Mouse (Mus musculus): ENCODE measurements around the gene Shroom3. TPM values are rescaled to one million over a fixed set of nuclear protein-coding genes. Genes with fewer than 3 reads are reported as not detected.

The Shroom3 gene
- polyA plus RNA-seq, 1 experiment from 2014 or later = not detected

- 78% methylated on average over 5 of the region's 5 CpGs for WGBS (ENCODE audit: missing documents)
- no peak overlapping the region for H3K27ac ChIP-seq
- H3K4me3 ChIP-seq (ENCODE audit: inconsistent target) = no peak overlapping the region
- H3K79me2 ChIP-seq (ENCODE audit: inconsistent target) = no peaks in the 10 kb centered on the region
- no peaks in the 10 kb centered on the region for H3K36me3 ChIP-seq (ENCODE audit: inconsistent target)
Observed at GRCm38 (mm10) chr5:92712621-92713395, 29.6 kb downstream of the Shroom3 start.

DNA sequence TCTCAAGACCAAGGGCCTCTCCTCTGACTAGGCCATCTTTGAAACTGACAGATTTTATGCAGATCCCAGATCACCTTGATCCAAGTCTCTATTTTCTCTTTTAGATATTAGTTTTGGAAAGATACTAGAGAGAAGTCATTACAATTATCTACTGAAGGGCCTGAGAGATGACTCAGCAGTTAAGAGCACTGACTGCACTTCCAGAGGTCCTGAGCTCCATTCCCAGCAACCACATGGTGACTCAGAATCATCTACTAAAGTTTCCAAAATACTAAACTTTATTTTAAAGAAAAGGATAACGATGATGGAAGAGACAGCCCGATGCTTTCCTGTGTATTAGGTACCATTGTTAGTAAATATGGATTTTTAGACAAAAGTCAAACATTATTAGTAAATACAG is 31.7 kb downstream of the Shroom3 start:
- Histone ChIP-seq H3K36me3 (ENCODE audit: inconsistent target) (no peaks in the 10 kb centered on the region), H3K27ac (no peak overlapping the region), H3K4me3 (ENCODE audit: inconsistent target) (no peak overlapping the region), H3K79me2 (ENCODE audit: inconsistent target) (no peaks in the 10 kb centered on the region)
- WGBS (ENCODE audit: missing documents) = 90% methylated on average over 2 of the region's 2 CpGs

DNA sequence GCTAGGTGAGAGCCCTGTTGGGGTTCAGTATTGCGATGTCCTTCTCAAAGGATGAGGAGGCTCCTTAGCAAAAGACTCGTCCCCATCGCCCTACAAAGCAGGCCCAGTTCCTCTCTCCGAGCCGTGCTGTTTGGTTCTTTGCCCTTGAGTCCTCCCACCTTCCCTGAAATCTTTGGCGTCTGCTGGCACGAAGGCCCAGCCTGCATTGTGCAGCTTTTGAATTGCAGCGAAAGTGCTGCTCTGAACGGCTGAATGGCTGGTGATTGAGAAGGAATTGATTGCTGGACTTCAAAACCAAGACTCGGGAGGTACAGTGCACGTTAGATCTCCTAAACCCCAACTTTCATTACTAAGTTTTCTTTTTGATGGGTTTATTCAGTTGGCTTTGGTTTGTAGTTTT is 32.1 kb downstream of the Shroom3 start:
- H3K4me3 ChIP-seq (ENCODE audit: inconsistent target) = no peak overlapping the region
- no peaks in the 10 kb centered on the region for H3K79me2 ChIP-seq (ENCODE audit: inconsistent target)
- no peaks in the 10 kb centered on the region for H3K36me3 ChIP-seq (ENCODE audit: inconsistent target)
- 95% methylated on average over 11 of the region's 11 CpGs for WGBS (ENCODE audit: missing documents)
- H3K27ac ChIP-seq = no peak overlapping the region

DNA sequence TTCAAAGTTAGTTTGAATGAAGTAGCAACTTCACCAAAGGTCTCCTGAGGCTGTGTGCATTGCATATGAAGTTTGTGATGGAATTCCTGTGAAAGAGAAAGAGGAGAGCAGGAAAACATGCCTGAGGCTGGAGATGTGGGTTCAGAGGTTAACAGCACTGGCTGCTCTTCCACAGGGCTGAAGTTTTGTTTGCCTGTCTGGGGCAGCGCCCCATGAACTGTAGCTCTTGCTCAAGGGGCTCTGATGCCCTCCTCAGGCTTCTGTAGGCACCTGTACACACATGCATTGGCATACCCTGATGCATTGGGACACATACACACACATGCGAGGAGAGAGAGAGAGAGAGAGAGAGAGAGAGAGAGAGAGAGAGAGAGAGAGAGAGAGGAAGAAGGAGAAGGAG is 32.7 kb downstream of the Shroom3 start:
- WGBS (ENCODE audit: missing documents) = 100% methylated on average over 1 of the region's 2 CpGs
- no peaks in the 10 kb centered on the region for H3K79me2 ChIP-seq (ENCODE audit: inconsistent target)
- H3K36me3 ChIP-seq (ENCODE audit: inconsistent target) = no peaks in the 10 kb centered on the region
- no peak overlapping the region for H3K27ac ChIP-seq
- H3K4me3 ChIP-seq (ENCODE audit: inconsistent target) = no peak overlapping the region

DNA sequence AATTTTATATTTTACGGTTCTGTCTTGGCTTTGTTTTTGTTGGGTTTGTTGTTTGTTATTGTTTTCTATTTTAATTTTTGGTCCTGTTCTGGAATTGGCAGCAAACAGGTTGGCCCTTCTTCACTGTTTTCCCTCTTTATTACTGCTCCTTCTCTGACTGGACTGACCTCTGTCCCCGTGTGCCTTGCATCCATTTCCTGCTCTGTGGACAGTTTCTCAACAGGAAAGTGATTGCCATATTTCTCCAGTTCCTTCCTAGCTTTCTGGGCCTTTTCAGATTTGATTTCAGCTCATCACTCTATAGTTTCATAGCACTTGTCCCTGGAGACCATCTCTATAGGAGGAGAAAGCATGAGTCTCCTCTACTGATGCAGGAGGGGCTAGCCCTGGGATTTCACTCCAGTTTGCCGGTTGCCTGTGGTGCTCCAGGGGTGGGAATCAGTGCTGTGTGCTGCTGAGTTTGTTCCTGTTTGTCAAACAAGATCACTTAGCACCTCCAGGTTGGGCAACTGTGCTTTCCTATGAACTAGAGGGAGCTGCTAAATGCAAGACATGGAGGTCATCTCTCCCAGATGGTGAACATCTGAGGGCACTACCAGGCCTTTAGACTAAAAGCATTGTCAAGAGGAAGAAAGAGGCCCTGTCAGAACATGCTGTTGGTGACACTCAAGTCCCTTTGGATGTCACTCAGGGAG is 34.6 kb downstream of the Shroom3 start:
- Histone ChIP-seq H3K4me3 (ENCODE audit: inconsistent target) (no peak overlapping the region), H3K27ac (no peak overlapping the region), H3K36me3 (ENCODE audit: inconsistent target) (no peaks in the 10 kb centered on the region), H3K79me2 (ENCODE audit: inconsistent target) (no peaks in the 10 kb centered on the region)
- WGBS (ENCODE audit: missing documents) = 66% methylated on average over 3 of the region's 3 CpGs

- WGBS (ENCODE audit: missing documents) = 96% methylated on average over 2 of the region's 3 CpGs
- Histone ChIP-seq H3K36me3 (ENCODE audit: inconsistent target) (no peaks in the 10 kb centered on the region), H3K79me2 (ENCODE audit: inconsistent target) (no peaks in the 10 kb centered on the region), H3K4me3 (ENCODE audit: inconsistent target) (no peak overlapping the region), H3K27ac (no peak overlapping the region)
Observed at GRCm38 (mm10) chr5:92718856-92719255, 35.6 kb downstream of the Shroom3 start.

- 88% methylated on average over 8 of the region's 8 CpGs for WGBS (ENCODE audit: missing documents)
- no peak overlapping the region for H3K4me3 ChIP-seq (ENCODE audit: inconsistent target)
- H3K79me2 ChIP-seq (ENCODE audit: inconsistent target) = no peaks in the 10 kb centered on the region
- no peak overlapping the region for H3K27ac ChIP-seq
- no peaks in the 10 kb centered on the region for H3K36me3 ChIP-seq (ENCODE audit: inconsistent target)
Observed at GRCm38 (mm10) chr5:92721610-92722009, 38.4 kb downstream of the Shroom3 start.

GRCm38 (mm10) chr5:92725935-92726334 is 42.7 kb downstream of the Shroom3 start:
- Histone ChIP-seq H3K36me3 (ENCODE audit: inconsistent target) (no peaks in the 10 kb centered on the region), H3K79me2 (ENCODE audit: inconsistent target) (no peaks in the 10 kb centered on the region), H3K27ac (no peak overlapping the region), H3K4me3 (ENCODE audit: inconsistent target) (no peak overlapping the region)
- WGBS (ENCODE audit: missing documents) = 27% methylated on average over 6 of the region's 6 CpGs

- Histone ChIP-seq H3K27ac (no peak overlapping the region), H3K36me3 (ENCODE audit: inconsistent target) (no peaks in the 10 kb centered on the region), H3K79me2 (ENCODE audit: inconsistent target) (no peaks in the 10 kb centered on the region), H3K4me3 (ENCODE audit: inconsistent target) (no peak overlapping the region)
- 48% methylated on average over 5 of the region's 5 CpGs for WGBS (ENCODE audit: missing documents)
Observed at GRCm38 (mm10) chr5:92728252-92728828, 45.1 kb downstream of the Shroom3 start.

GRCm38 (mm10) chr5:92729221-92729620 is 46.0 kb downstream of the Shroom3 start:
- WGBS (ENCODE audit: missing documents) = 85% methylated on average over 6 of the region's 6 CpGs

GRCm38 (mm10) chr5:92741802-92742201 is 58.6 kb downstream of the Shroom3 start:
- no peaks in the 10 kb centered on the region for H3K79me2 ChIP-seq (ENCODE audit: inconsistent target)
- no peak overlapping the region for H3K27ac ChIP-seq
- WGBS (ENCODE audit: missing documents) = 79% methylated on average over 3 of the region's 3 CpGs
- H3K4me3 ChIP-seq (ENCODE audit: inconsistent target) = no peak overlapping the region
- no peaks in the 10 kb centered on the region for H3K36me3 ChIP-seq (ENCODE audit: inconsistent target)

More at GRCm38 (mm10) chr5:92729221-92729620, 46.0 kb downstream of the Shroom3 start:
- no peak overlapping the region for H3K27ac ChIP-seq
- no peak overlapping the region for H3K4me3 ChIP-seq (ENCODE audit: inconsistent target)
- H3K36me3 ChIP-seq (ENCODE audit: inconsistent target) = no peaks in the 10 kb centered on the region
- no peaks in the 10 kb centered on the region for H3K79me2 ChIP-seq (ENCODE audit: inconsistent target)

DNA sequence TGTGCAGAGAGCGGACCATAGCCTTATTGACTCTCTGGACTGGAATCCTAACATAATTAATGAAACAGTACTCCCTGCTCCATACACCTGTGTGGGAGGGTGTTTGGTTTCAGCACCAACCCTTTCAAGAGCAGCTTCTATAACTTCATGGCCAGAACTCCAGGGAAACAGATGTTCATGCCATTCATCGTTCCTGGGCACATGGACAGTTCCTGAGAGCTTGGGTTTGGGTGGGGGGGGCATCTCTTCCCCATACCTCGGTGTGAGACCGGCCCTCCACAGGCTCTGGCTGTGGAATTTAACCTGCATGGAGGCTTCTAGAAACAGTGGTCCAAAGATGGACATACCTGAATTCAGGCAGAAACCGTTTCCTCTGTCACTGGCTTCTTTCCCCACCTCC is 59.5 kb downstream of the Shroom3 start:
- no peak overlapping the region for H3K27ac ChIP-seq
- 84% methylated on average over 5 of the region's 5 CpGs for WGBS (ENCODE audit: missing documents)
- no peaks in the 10 kb centered on the region for H3K36me3 ChIP-seq (ENCODE audit: inconsistent target)
- H3K79me2 ChIP-seq (ENCODE audit: inconsistent target) = no peaks in the 10 kb centered on the region
- no peak overlapping the region for H3K4me3 ChIP-seq (ENCODE audit: inconsistent target)

DNA sequence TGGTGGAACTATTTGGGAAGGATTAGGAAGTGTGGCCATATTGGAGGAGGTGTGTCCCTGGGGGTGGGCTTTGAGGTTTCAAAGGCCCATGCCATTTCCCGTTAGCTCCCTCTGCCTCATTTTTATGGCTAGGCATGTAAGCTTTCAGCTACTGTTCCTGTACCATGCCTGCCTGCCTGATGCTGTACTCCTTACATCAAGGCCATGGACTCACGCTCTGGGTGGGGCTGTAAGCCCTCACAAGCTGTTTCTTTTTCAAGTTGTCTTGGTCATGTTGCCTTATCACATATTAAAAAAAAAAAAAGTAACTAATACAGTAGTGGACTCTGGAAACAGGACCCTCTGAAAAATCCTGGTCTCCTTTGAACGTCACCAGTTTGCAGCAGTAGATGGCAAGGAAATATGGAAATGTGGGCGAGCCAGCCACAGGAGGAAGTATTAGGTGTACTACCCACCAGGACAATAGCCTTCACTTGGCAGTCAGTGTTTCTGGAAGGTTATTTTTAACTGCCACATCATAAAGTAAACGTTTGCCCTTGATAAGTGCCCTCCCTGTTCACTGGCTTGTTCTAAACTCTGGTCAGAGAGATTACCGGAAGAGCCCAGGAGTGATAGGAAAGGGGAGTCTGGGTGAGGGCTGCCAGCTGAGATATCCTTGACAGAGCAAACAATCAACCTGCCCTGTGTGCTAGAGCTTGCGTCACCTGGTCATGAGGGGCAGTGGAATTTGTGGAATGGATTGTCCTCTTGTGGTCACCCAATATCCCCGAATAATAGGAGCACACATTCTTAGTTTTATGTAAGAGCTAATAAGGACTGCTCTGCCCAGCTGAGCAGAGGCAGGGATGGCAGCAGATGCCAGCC is 62.4 kb downstream of the Shroom3 start:
- no peak overlapping the region for H3K27ac ChIP-seq
- WGBS (ENCODE audit: missing documents) = 83% methylated on average over 8 of the region's 8 CpGs
- H3K79me2 ChIP-seq (ENCODE audit: inconsistent target) = no peaks in the 10 kb centered on the region
- no peaks in the 10 kb centered on the region for H3K36me3 ChIP-seq (ENCODE audit: inconsistent target)
- no peak overlapping the region for H3K4me3 ChIP-seq (ENCODE audit: inconsistent target)

DNA sequence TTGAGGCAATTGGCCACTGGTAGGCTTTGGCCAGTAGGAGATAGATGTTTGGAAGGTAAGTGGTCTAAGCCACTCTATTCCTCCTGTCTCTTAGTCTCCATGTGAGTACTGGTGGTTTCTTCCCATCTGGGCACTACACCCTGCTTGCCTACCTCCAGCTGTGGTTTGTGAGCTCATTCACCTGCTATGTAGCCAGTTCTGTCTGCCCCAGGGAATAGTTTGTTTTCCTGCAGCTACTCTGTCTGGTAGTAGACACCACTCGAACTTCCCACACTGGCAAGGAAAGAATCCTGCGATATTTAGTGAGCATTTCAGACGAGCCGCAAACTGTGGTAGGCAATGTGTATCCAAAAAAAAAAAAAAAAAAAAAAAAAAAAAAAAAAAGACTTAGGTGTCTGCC is 68.3 kb downstream of the Shroom3 start:
- WGBS (ENCODE audit: missing documents) = 90% methylated on average over 4 of the region's 4 CpGs
- H3K27ac ChIP-seq = no peak overlapping the region
- H3K79me2 ChIP-seq (ENCODE audit: inconsistent target) = no peaks in the 10 kb centered on the region
- no peaks in the 10 kb centered on the region for H3K36me3 ChIP-seq (ENCODE audit: inconsistent target)
- no peak overlapping the region for H3K4me3 ChIP-seq (ENCODE audit: inconsistent target)

Measured in macrophage (primary cell).